Mouse (Mus musculus): ENCODE measurements around the gene Gins1. TPM values are rescaled to one million over a fixed set of nuclear protein-coding genes. Genes with fewer than 3 reads are reported as not detected.

Gins1 gene
- 52.2 and 54.9 TPM in 2 replicates for polyA plus RNA-seq (2015; fragmentation: Nextera tagmentation; extraction: Ambion mirVana)

DNA sequence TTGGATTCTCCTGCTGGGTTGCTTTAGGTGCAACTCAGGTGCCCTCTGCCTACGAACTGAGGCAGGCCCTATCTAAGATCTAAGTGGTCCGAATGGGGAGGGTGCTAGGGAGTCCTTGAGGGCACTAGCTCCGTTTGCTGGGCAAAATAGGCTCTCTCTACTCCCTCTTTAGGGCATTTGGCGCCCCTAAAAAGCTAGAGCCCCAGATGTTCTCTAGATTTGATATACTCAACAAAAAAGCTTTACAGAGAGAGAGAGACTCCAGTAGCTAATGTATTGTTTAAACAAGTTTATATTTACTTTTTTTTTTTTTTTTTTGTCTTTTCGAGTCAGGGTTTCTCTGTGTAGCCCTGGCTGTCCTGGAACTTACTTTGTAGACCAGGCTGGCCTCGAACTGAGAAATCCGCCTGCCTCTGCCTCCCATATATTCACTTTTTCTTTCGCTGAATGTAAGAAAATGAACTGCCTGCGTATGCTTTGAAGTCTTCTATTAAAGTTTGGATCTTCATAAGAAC, at the start of gene Gins1:
Gene Gins1, plus strand, starts transcription at position 465 of the 515 bp plus-strand sequence.
- H3K27me3 ChIP-seq, result no peaks in the 10 kb centered on the region
- peaks cover 18% of the 10 kb centered on the region for H3K4me1 ChIP-seq
- peak within 1 kb of the TSS; percentile 87 for H3K27ac ChIP-seq
- 38% methylated on average over 9 of the region's 9 CpGs for WGBS
- peak within 1 kb of the TSS; percentile 91 for H3K9ac ChIP-seq
- peak within 1 kb of the TSS; percentile 94 for H3K4me3 ChIP-seq
- H3K9me3 ChIP-seq, result no peaks in the 10 kb centered on the region
- peaks cover 5% of the 10 kb centered on the region; the same call in 1 of the 2 replicates for H3K36me3 ChIP-seq
- H3K4me2 ChIP-seq, result peak within 1 kb of the TSS; percentile 87
- ATAC-seq (ENCODE audit: insufficient number of reproducible peaks, insufficient read depth, low FRiP score, low TSS enrichment, low read depth), result peak; percentile 18; the same call in 1 of the 2 replicates

- no peak for ATAC-seq (ENCODE audit: insufficient number of reproducible peaks, insufficient read depth, low FRiP score, low TSS enrichment, low read depth)
- H3K4me3 ChIP-seq, result no peak overlapping the region
- H3K4me2 ChIP-seq, result no peak overlapping the region
- no peak overlapping the region for H3K9ac ChIP-seq
- no peak overlapping the region; the same call in 1 of the 2 replicates for H3K27ac ChIP-seq
- 85% methylated on average over 9 of the region's 9 CpGs for WGBS
- H3K36me3 ChIP-seq, result 0 out of 2 replicates have a peak, but pooled peaks cover 3% of the 10 kb centered on the region
- no peaks in the 10 kb centered on the region for H3K9me3 ChIP-seq
- no peaks in the 10 kb centered on the region for H3K27me3 ChIP-seq
- H3K4me1 ChIP-seq, result no peaks in the 10 kb centered on the region
These were observed 46.3 kb upstream of the Gins1 start for GRCm38 (mm10) chr2:150858724-150859487.

GRCm38 (mm10) chr2:150859709-150860470, 45.3 kb upstream of the Gins1 start:
- no peak for ATAC-seq (ENCODE audit: insufficient number of reproducible peaks, insufficient read depth, low FRiP score, low TSS enrichment, low read depth)
- Histone ChIP-seq H3K9me3 (no peaks in the 10 kb centered on the region), H3K36me3 (0 out of 2 replicates have a peak, but pooled peaks cover 3% of the 10 kb centered on the region), H3K27me3 (no peaks in the 10 kb centered on the region), H3K4me2 (no peak overlapping the region), H3K4me3 (no peak overlapping the region), H3K4me1 (no peaks in the 10 kb centered on the region), H3K27ac (no peak overlapping the region), H3K9ac (no peak overlapping the region)
- 75% methylated on average over 11 of the region's 11 CpGs for WGBS

DNA sequence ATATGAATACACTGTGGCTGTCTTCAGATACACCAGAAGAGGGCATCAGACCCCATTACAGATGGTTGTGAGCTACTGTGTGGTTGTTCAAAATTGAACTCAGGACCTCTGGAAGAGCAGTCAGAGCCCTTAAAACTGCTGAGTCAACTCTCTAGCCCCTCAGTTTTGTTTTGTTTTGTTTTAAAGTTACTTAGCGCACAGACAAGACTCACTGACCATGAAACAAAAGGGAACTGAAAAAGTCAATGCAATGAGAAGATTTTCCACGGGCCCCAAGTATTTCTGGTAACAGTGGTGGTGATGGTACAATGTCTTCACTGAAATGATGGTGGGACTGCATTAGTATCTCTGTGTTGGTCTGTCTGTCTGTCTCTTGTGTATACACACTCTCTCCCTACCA, 44.1 kb upstream of the Gins1 start:
- Histone ChIP-seq H3K4me2 (no peak overlapping the region), H3K4me1 (no peaks in the 10 kb centered on the region), H3K9ac (no peak overlapping the region), H3K27me3 (no peaks in the 10 kb centered on the region), H3K27ac (no peak overlapping the region), H3K4me3 (no peak overlapping the region), H3K9me3 (no peaks in the 10 kb centered on the region), H3K36me3 (no peaks in the 10 kb centered on the region)
- WGBS, result 89% methylated on average over 2 of the region's 2 CpGs
- ATAC-seq (ENCODE audit: insufficient number of reproducible peaks, insufficient read depth, low FRiP score, low TSS enrichment, low read depth), result no peak

- H3K4me2 ChIP-seq, result no peak overlapping the region
- no peaks in the 10 kb centered on the region for H3K27me3 ChIP-seq
- WGBS, result 97% methylated on average over 2 of the region's 2 CpGs
- no peak for ATAC-seq (ENCODE audit: insufficient number of reproducible peaks, insufficient read depth, low FRiP score, low TSS enrichment, low read depth)
- H3K4me3 ChIP-seq, result no peak overlapping the region
- H3K36me3 ChIP-seq, result no peaks in the 10 kb centered on the region
- H3K4me1 ChIP-seq, result no peaks in the 10 kb centered on the region
- no peak overlapping the region for H3K27ac ChIP-seq
- no peak overlapping the region for H3K9ac ChIP-seq
- H3K9me3 ChIP-seq, result no peaks in the 10 kb centered on the region
These were observed 38.2 kb upstream of the Gins1 start for GRCm38 (mm10) chr2:150867021-150867420.

GRCm38 (mm10) chr2:150869446-150869845, 35.8 kb upstream of the Gins1 start:
- no peak overlapping the region for H3K9ac ChIP-seq
- H3K9me3 ChIP-seq, result no peaks in the 10 kb centered on the region
- H3K27ac ChIP-seq, result no peak overlapping the region
- no peaks in the 10 kb centered on the region for H3K4me1 ChIP-seq
- WGBS, result 95% methylated on average over 1 of the region's 1 CpGs
- no peaks in the 10 kb centered on the region for H3K36me3 ChIP-seq
- no peak for ATAC-seq (ENCODE audit: insufficient number of reproducible peaks, insufficient read depth, low FRiP score, low TSS enrichment, low read depth)
- no peak overlapping the region for H3K4me3 ChIP-seq
- no peaks in the 10 kb centered on the region for H3K27me3 ChIP-seq
- H3K4me2 ChIP-seq, result no peak overlapping the region

DNA sequence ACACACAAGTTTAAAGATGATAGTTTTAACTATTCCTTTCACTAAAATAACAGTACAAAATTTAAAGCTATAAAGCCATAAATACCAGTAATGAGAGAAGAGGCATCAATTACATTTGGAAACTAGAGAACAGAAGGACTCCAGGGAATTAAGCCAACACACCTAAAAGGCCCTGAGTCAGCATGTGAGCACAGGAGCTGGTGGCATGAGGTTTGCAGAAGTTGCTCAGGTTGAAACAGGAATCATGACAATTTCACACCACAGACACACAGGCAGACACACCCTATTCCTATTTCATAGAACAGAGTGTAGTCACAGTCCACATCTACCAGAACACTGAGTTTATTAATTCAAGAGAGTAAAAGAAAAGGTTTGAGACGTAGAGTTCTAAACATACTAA, 30.7 kb upstream of the Gins1 start:
- no peak overlapping the region for H3K9ac ChIP-seq
- no peaks in the 10 kb centered on the region; the same call in 1 of the 2 replicates for H3K36me3 ChIP-seq
- H3K9me3 ChIP-seq, result no peaks in the 10 kb centered on the region
- H3K27me3 ChIP-seq, result no peaks in the 10 kb centered on the region
- WGBS, result 83% methylated on average over 1 of the region's 1 CpGs
- no peak overlapping the region for H3K4me3 ChIP-seq
- ATAC-seq (ENCODE audit: insufficient number of reproducible peaks, insufficient read depth, low FRiP score, low TSS enrichment, low read depth), result no peak
- no peak overlapping the region for H3K27ac ChIP-seq
- no peaks in the 10 kb centered on the region for H3K4me1 ChIP-seq
- H3K4me2 ChIP-seq, result no peak overlapping the region

DNA sequence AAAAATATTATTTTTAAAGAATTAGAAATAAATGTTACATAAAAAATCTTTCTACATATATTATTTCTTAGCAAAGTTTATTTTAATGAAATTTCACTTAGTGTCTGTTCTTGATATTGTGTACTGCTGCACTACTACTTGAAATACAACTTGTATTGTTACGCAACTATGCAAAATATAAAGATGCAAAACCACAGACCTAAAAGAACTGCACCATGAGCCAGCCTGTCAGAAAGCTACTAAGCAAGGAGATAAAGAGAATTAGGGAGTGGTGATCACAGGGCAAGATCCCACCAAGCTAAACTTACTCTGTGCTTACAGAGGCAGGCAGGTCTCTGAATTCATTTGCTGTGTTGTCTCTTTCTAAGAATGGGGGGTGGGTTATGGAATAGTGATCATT, 30.0 kb upstream of the Gins1 start:
- ATAC-seq (ENCODE audit: insufficient number of reproducible peaks, insufficient read depth, low FRiP score, low TSS enrichment, low read depth), result no peak
- WGBS, result 95% methylated on average over 1 of the region's 1 CpGs
- no peak overlapping the region for H3K27ac ChIP-seq
- H3K9me3 ChIP-seq, result no peaks in the 10 kb centered on the region
- H3K4me2 ChIP-seq, result no peak overlapping the region
- no peaks in the 10 kb centered on the region for H3K27me3 ChIP-seq
- no peak overlapping the region for H3K4me3 ChIP-seq
- no peaks in the 10 kb centered on the region for H3K4me1 ChIP-seq
- no peak overlapping the region for H3K9ac ChIP-seq
- H3K36me3 ChIP-seq, result no peaks in the 10 kb centered on the region; the same call in 1 of the 2 replicates

GRCm38 (mm10) chr2:150877561-150877960, 27.6 kb upstream of the Gins1 start:
- Histone ChIP-seq H3K4me2 (no peak overlapping the region), H3K36me3 (no peaks in the 10 kb centered on the region; the same call in 1 of the 2 replicates), H3K9me3 (no peaks in the 10 kb centered on the region), H3K4me3 (no peak overlapping the region), H3K27ac (no peak overlapping the region), H3K4me1 (no peaks in the 10 kb centered on the region), H3K9ac (no peak overlapping the region), H3K27me3 (no peaks in the 10 kb centered on the region)
- 91% methylated on average over 4 of the region's 4 CpGs for WGBS
- ATAC-seq (ENCODE audit: insufficient number of reproducible peaks, insufficient read depth, low FRiP score, low TSS enrichment, low read depth), result no peak

- ATAC-seq (ENCODE audit: insufficient number of reproducible peaks, insufficient read depth, low FRiP score, low TSS enrichment, low read depth), result peak; percentile 59
- Histone ChIP-seq H3K4me2 (no peak overlapping the region), H3K27me3 (no peaks in the 10 kb centered on the region), H3K27ac (no peak overlapping the region), H3K4me3 (no peak overlapping the region), H3K9me3 (no peaks in the 10 kb centered on the region), H3K9ac (no peak overlapping the region), H3K4me1 (no peaks in the 10 kb centered on the region), H3K36me3 (peaks cover 3% of the 10 kb centered on the region; the same call in 1 of the 2 replicates)
- 89% methylated on average over 8 of the region's 8 CpGs for WGBS
These were observed 21.0 kb upstream of the Gins1 start for GRCm38 (mm10) chr2:150884075-150884778.

GRCm38 (mm10) chr2:150884779-150885110, 20.5 kb upstream of the Gins1 start:
- no peak overlapping the region for H3K4me3 ChIP-seq
- H3K27me3 ChIP-seq, result no peaks in the 10 kb centered on the region
- 55% methylated on average over 1 of the region's 1 CpGs for WGBS
- no peak overlapping the region for H3K4me2 ChIP-seq
- peaks cover 4% of the 10 kb centered on the region; the same call in 1 of the 2 replicates for H3K36me3 ChIP-seq
- no peak overlapping the region for H3K27ac ChIP-seq
- no peak overlapping the region for H3K9ac ChIP-seq
- peak; percentile 48; the same call in 1 of the 2 replicates for ATAC-seq (ENCODE audit: insufficient number of reproducible peaks, insufficient read depth, low FRiP score, low TSS enrichment, low read depth)
- no peaks in the 10 kb centered on the region for H3K4me1 ChIP-seq
- no peaks in the 10 kb centered on the region for H3K9me3 ChIP-seq
